In the genomic region with DNA sequence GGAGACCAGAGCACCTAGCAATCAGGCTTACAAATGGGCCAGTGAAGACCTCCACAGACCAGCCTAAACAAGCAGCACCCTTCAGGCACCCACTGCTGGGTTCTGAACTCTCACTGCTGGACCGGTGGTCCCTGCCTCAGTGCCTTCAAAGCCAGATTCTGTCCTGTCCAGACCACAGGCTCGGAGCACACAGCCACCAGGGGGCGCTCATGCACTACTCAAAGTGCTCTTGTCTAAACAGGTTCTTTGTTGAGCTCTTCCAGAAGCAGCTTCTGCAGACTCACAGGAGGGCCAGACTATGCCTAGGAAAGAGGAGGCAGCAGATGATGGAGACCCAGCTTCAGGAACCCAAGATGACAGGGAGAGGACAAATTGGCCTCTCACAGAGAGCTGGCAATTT, we compare ENCODE assay signal across 8 mouse cellular contexts. TPM values are rescaled to one million over a fixed set of nuclear protein-coding genes. Genes with fewer than 3 reads are reported as not detected.
DNase-seq lines count a peak whose midpoint lies in the region; ATAC-seq and TF ChIP-seq lines count a peak whose summit lies in the region.

No protein-coding gene starts in this region.

- ATAC-seq in hindbrain, postnatal 0 days, result peak; percentile 87
- peak; percentile 90 for ATAC-seq in megakaryocyte progenitor cell, adult 5-6 weeks (replicated peaks; ENCODE audit: poor library complexity)

- H3K9ac ChIP-seq in hindbrain, postnatal 0 days (replicated peaks; ENCODE audit: low read length), result no peak overlapping the region

- H3K36me3 ChIP-seq in hindbrain, postnatal 0 days (ENCODE audit: insufficient read depth, low read length), result no peaks in the 10 kb centered on the region

- peak; percentile 98 for TF ChIP-seq CTCF in hindbrain, postnatal 0 days (IDR thresholded peaks at IDR 0.05; ENCODE audit: low read depth)
- TF ChIP-seq CTCF in left cerebral cortex, adult 2 months (IDR thresholded peaks at IDR 0.05), result peak; percentile 96

- no peak overlapping the region for H3K4me3 ChIP-seq in hindbrain, postnatal 0 days (ENCODE audit: low read length)
- no peak overlapping the region for H3K4me3 ChIP-seq in left cerebral cortex, adult 2 months

- WGBS in hindbrain, postnatal 0 days, result 0% methylated on average over 3 of the region's 3 CpGs

- H3K27me3 ChIP-seq in hindbrain, postnatal 0 days (ENCODE audit: insufficient read depth, low read length), result no peaks in the 10 kb centered on the region

- no peaks in the 10 kb centered on the region for H3K4me1 ChIP-seq in hindbrain, postnatal 0 days (ENCODE audit: insufficient read depth, low read length)

- H3K27ac ChIP-seq in hindbrain, postnatal 0 days, result no peak overlapping the region
- no peak overlapping the region for H3K27ac ChIP-seq in left cerebral cortex, adult 2 months

- intact Hi-C loops in left cerebral cortex, adult 2 months (cut with DNase I), result loop anchor here (1.0 to 5.0 kb wide), 5 partner anchors 101 to 341 kb away; a partner anchor contains a TSS

- no peaks in the 10 kb centered on the region for H3K9me3 ChIP-seq in hindbrain, postnatal 0 days (ENCODE audit: low read length)

- no peak overlapping the region for H3K4me2 ChIP-seq in hindbrain, postnatal 0 days (ENCODE audit: low read depth, low read length)

- DNase-seq in R1 (ENCODE audit: low read depth, low spot score), result peak; percentile 76
- peak; percentile 92 to 97 for DNase-seq in cerebellum, postnatal 25 days
- DNase-seq in frontal cortex, postnatal 36 days (ENCODE audit: low spot score in 2 of 2), result peak; percentile 87 to 90
- DNase-seq in hindbrain, postnatal 0 days (ENCODE audit: low spot score), result peak; percentile 96
- peak; percentile 82 to 87 for DNase-seq in left cerebral cortex, adult 2 months (ENCODE audit: extremely low spot score in 1 of 2, low spot score in 2 of 2)
- DNase-seq in right cerebral cortex, postnatal 14 days, result peak; percentile 96
- DNase-seq in urinary bladder, postnatal 25 days (ENCODE audit: low spot score), result peak; percentile 94

RNA-seq across cellular contexts. Expression of a gene that starts 30.9 kb away (rescaled TPM):
- not detected in 2 replicates for total RNA-seq in hindbrain, postnatal 0 days (2014; rRNA removed)
- polyA plus RNA-seq in hindbrain, postnatal 0 days (2015; fragmentation: Nextera tagmentation; extraction: Ambion mirVana), result not detected in 2 replicates
- total RNA-seq in left cerebral cortex, adult 2 months (2021), result not detected
- not detected in 2 replicates for total RNA-seq in megakaryocyte progenitor cell, adult 5-6 weeks (2015)
- total RNA-seq in megakaryocyte progenitor cell, adult 5-6 weeks (2017), result not detected in 2 replicates

RNA-seq across cellular contexts. Expression of a gene that starts 37.3 kb away (rescaled TPM):
- total RNA-seq in hindbrain, postnatal 0 days (2014; rRNA removed), result not detected in 2 replicates
- polyA plus RNA-seq in hindbrain, postnatal 0 days (2015; fragmentation: Nextera tagmentation; extraction: Ambion mirVana), result not detected in 2 replicates
- total RNA-seq in left cerebral cortex, adult 2 months (2021), result not detected
- not detected in 2 replicates for total RNA-seq in megakaryocyte progenitor cell, adult 5-6 weeks (2015)
- total RNA-seq in megakaryocyte progenitor cell, adult 5-6 weeks (2017), result not detected in 2 replicates

RNA-seq across cellular contexts. Expression of a gene that starts 39.3 kb away (rescaled TPM):
- 22.7 and 25.4 TPM in 2 replicates for total RNA-seq in hindbrain, postnatal 0 days (2014; rRNA removed)
- 17.2 and 19.9 TPM in 2 replicates for polyA plus RNA-seq in hindbrain, postnatal 0 days (2015; fragmentation: Nextera tagmentation; extraction: Ambion mirVana)
- 10 to 100 TPM; 31.4 to 36.1 TPM for total RNA-seq in left cerebral cortex, adult 2 months (2021)
- total RNA-seq in megakaryocyte progenitor cell, adult 5-6 weeks (2015), result not detected in 2 replicates
- total RNA-seq in megakaryocyte progenitor cell, adult 5-6 weeks (2017), result not detected in 2 replicates

RNA-seq across cellular contexts. Expression of a gene that starts 48.2 kb away (rescaled TPM):
- total RNA-seq in hindbrain, postnatal 0 days (2014; rRNA removed), result 1.0 TPM in 1 of 2 replicates, not detected in the other
- 2.1 and 2.9 TPM in 2 replicates for polyA plus RNA-seq in hindbrain, postnatal 0 days (2015; fragmentation: Nextera tagmentation; extraction: Ambion mirVana)
- total RNA-seq in left cerebral cortex, adult 2 months (2021), result 1 to 10 TPM; 4.3 to 4.5 TPM
- not detected in 2 replicates for total RNA-seq in megakaryocyte progenitor cell, adult 5-6 weeks (2015)
- total RNA-seq in megakaryocyte progenitor cell, adult 5-6 weeks (2017), result 25.2 and 59.0 TPM in 2 replicates

RNA-seq across cellular contexts. Expression of a gene that starts 53.6 kb away (rescaled TPM):
- 638 and 755 TPM in 2 replicates for total RNA-seq in hindbrain, postnatal 0 days (2014; rRNA removed)
- polyA plus RNA-seq in hindbrain, postnatal 0 days (2015; fragmentation: Nextera tagmentation; extraction: Ambion mirVana), result 400 and 402 TPM in 2 replicates
- 100 to 1,000 TPM; 304 TPM for total RNA-seq in left cerebral cortex, adult 2 months (2021)
- 115 and 133 TPM in 2 replicates for total RNA-seq in megakaryocyte progenitor cell, adult 5-6 weeks (2015)
- total RNA-seq in megakaryocyte progenitor cell, adult 5-6 weeks (2017), result 129 and 170 TPM in 2 replicates

Comparison
In these comparisons a context has a peak if more than half of its experiments do, and no peak if none do; other contexts are left out.
1. RNA of a gene that starts 39.3 kb away (total RNA-seq): 31.4 to 36.1 TPM in left cerebral cortex, adult 2 months and 22.7 to 25.4 TPM in hindbrain, postnatal 0 days; not detected in megakaryocyte progenitor cell, adult 5-6 weeks; every median in the first group is over 10 times any median in the second.
2. Peak in every context shown above with its lines, with median percentiles within 50 percentile points of each other: DNase-seq.